Mouse (Mus musculus) frontal cortex, postnatal 14 days (tissue): ENCODE results near the gene Hpgd.

Experiments used
- DNase-seq, 2 experiments: peaks; one replicate each; pipeline ENCODE4 v3.0.0; 2022; ENCODE audit warnings: low spot score in 2 of 2

The Hpgd gene

GRCm38 (mm10) chr8:56327709-56328108 is 33.3 kb downstream of the Hpgd start:
- DNase-seq, result no peak

DNA sequence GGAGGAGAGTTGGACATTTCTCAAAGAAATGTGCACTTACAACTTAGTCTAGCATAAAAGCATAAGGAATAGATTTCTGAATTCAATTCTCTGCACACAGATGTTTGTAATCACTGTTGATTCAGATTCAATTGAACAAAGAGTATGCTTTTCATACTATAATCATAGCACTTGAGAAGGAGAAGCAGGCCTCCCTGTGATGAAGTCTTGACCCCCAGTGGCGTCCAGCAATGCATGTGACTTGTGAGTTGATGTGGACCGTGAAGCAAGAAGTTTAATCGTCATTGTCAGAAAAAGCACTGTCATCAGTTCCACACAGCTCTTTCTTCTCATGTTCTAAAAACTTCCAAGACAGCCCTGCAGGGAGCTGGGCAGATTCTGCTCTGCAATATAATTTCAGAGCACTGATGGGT is 33.8 kb downstream of the Hpgd start:
- no peak for DNase-seq

- DNase-seq, result no peak
Observed at GRCm38 (mm10) chr8:56335390-56336000, 41.1 kb downstream of the Hpgd start.

DNA sequence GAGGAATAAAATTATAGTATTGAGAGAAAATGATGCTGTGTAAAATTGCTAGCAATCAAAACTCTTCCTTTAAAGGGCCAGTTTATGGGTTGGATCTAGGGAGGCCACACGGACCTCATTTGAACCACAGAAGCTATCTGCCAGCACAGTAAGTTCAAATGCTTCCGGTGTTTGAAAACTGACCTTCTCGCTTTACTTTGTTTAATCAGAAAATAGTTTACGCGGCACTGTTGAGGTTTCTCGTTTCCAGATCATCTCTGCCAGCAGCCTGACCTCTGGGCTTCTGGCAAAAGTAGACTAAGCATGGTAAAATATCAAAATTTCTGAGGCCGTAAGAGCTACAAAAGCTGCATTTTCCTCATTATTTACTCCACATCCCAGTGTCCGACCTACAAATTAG is 42.4 kb downstream of the Hpgd start:
- DNase-seq, result no peak

- no peak for DNase-seq
Observed at GRCm38 (mm10) chr8:56343505-56343904, 49.1 kb downstream of the Hpgd start.

DNA sequence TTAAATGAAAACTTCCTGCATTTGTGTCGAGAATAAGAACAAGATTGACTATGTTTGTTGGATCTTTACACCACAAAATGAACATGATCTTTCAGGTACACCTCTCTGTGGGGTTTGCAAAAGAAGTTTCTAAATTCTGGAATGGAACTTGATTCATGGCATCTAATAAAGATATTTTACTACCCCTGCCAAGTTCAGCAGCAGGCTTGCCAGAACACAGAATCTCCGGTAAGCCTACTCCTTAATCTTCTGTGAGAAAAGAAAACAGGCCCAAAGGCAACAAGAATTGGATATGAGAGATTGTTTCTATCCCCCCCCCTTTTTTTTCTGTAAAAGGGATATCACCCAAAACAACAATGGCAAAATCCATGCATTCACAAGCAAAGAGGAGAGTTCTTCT is 49.6 kb downstream of the Hpgd start:
- DNase-seq, result no peak

GRCm38 (mm10) chr8:56344359-56344758 is 50.0 kb downstream of the Hpgd start:
- no peak for DNase-seq

- DNase-seq, result no peak
Observed at GRCm38 (mm10) chr8:56345641-56346420, 51.4 kb downstream of the Hpgd start.

GRCm38 (mm10) chr8:56363180-56363579 is 68.8 kb downstream of the Hpgd start:
- DNase-seq, result no peak
